Mouse (Mus musculus) CD4-positive, CD25-positive, alpha-beta regulatory T cell, adult 2 months (primary cell): ENCODE measurements around the gene Stx5a.
"Not testable (repeated sequence)": the region's sequence is repeated elsewhere in the genome, so short reads cannot be mapped to it uniquely, and the experiment has no call there.

Experiments
- DNase-seq: peaks from one replicate; pipeline ENCODE4 v3.0.0-alpha.2; 2012; ENCODE audit warnings: low read depth, low spot score

Stx5a gene

DNA sequence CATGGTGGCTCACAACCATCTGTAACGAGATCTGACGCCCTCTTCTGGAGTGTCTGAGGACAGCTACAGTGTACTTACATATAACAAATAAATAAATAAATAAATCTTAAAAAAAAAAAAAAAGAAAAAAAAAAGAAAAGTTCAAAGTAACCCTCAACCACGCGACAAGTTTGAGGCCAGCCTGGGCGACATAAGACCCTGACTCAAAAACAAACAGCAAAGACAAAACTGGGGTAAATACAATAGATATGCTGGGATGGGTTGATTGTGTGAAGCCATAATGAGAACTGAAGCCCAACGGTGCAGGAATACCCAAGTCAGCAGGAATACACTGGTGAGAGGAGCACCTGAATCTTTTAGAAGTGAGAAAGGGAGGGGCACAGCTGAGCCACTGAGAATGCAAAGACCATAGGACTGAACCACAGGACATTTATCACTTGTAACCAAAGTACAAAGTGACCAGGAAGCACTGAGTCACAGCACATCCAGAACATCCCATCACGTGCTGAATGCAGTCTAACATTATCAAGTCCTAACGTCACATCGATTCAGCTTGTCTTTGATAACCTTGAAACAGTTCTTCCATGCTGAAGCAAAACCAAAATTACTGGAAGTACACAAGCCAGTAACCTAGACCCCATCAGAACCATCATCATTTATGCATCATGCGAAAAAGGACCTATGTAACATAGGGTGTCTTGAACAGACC, 24.3 kb upstream of the Stx5a start:
- DNase-seq, result no peak

GRCm38 (mm10) chr19:8718357-8718756, 22.9 kb upstream of the Stx5a start:
- peak; percentile 90 for DNase-seq

DNA sequence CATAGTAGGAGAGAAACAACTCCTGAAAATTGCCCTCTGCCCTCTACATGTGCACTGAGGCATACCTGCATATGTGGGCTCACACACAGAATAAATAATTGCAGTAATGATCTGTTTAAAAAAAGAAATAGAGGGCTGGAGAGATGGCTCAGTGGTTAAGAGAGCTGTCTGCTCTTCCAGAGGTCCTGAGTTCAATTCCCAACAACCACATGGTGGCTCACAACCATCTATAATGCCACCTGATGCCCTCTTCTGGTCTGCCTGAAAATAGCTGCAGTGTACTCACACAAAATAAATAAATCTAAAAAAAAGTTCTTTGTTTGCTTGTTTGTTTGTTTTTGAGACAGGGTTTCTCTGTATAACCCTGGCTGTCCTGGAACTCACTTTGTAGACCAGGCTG, 22.2 kb upstream of the Stx5a start:
- peak; percentile 59 for DNase-seq

GRCm38 (mm10) chr19:8721378-8721777, 19.8 kb upstream of the Stx5a start:
- no peak for DNase-seq

DNA sequence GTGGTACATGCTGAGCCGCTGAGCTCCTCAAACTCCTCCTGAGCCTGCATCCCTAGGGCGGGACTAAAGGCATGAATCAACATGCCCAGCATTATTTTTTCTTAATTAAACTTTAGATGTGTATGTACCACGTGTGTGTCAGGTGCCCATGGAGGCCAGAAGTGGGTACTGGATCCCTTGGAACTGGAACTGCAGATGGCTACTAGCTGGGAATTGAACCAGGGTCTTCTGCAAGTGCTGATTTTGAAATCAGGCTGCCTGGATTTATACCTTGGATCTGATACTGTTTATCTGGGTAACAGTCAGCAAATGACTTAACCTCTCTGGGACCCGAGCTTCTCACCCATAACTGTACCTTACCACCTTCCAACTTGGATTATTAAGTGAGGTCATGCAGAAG, 19.2 kb upstream of the Stx5a start:
- DNase-seq, result no peak

DNA sequence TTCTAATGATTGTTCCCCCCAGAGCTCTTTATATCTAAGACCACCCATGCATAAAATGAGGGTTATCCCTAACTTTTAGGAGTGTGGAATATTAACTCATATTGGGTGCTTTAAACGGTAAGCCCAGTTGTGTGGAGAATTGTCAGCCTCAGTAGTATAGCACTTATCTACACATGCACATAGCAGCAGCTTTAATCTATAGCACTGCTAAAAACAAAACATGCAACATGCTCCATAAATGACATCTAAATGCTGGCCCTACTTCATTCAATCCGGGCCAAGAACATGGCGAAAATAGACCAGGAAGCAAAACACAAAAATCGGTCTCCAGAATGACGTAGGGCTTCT, 18.7 kb upstream of the Stx5a start:
- no peak for DNase-seq

GRCm38 (mm10) chr19:8722907-8723573, 18.2 kb upstream of the Stx5a start, which contains the start of gene Slc3a2:
Gene Slc3a2, minus strand, starts transcription at chr19:8723369.
- DNase-seq, result peak; percentile 98

GRCm38 (mm10) chr19:8723574-8724346, 17.5 kb upstream of the Stx5a start:
- peak; percentile 60 for DNase-seq

DNA sequence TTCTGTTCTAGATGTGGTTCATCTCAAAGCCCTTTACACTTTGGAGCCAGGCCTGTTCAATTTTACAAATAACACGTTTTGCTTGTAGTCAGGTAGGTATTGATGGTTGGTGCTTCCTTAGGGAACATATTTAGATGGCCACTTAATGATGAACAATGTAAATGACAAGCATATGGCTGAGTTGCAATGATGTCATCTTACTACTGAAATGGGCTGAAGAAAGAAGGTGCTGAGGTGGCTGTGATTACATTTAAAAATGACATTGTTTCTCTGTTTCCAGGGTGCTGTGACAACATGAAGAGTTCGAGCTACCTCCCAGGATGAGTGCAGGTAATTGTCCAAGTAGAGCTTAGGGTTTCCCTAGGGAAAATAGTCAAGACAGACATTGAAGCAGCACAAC, 16.8 kb upstream of the Stx5a start:
- DNase-seq, result no peak

DNA sequence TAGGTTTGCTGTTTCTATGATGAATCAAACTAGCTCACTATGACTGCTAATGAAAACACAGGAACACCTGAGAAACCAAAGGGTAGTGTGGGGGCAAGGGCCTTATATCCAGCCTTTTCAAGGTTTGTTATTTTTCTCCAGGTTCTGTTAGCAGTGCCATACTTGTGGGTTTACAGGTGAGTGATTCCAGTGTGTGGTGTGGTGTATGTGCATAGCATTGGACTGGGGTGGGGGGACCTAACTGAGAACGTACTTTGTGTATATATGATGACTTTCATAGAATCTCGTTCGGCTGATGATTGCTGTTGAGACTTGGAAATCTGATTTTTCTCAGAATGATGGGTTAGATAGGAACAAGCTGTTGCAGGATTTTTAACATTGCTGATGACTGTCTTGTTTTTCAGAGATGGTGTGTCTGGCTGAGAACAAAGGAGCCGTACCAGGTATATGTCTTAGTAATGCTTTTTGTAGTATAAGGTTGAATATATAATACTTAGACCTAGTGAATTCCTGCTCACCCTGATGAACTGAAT, 16.1 kb upstream of the Stx5a start:
- DNase-seq, result no peak

DNA sequence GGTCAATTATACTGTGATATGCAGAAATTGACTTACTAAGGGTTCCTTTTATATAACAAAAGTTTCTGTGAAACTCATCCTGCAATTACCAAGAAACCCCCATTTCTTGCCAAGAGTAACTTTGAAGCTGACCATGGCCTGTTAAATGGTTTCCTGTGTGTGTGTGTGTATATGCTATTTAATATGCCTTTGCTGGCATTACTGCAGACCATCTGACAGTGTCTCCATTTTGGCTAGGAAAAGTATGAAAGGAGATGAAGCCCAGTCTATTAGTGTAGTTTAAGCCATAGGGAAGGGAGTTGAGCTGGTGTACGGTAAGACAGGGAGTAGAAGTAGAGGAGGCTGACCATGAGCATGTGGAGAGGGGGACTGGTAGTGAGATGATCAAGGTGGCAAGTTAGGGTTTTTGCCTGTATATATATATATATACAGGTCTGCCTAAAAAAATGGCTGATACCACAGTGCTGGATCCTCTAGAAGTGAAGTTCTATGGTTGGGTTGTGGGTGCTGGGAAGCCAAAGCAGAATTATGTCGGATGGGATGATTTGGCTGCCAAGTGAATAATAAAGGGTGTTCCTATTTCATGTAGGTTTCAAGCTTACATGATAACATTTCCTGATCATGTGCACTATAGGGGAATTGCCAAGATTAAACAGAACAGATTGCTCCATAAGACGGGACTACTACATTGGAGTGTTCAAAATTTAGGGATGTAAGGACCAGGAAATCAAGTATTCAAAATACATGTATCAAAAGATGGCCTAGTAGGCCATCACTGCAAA, 14.4 kb upstream of the Stx5a start:
- DNase-seq, result no peak

GRCm38 (mm10) chr19:8727495-8728114, 13.6 kb upstream of the Stx5a start:
- DNase-seq, result no peak

- not testable (repeated sequence) for DNase-seq
Observed at GRCm38 (mm10) chr19:8728335-8729099, 12.7 kb upstream of the Stx5a start.

GRCm38 (mm10) chr19:8734334-8734733, 6.9 kb upstream of the Stx5a start:
- DNase-seq, result no peak

DNA sequence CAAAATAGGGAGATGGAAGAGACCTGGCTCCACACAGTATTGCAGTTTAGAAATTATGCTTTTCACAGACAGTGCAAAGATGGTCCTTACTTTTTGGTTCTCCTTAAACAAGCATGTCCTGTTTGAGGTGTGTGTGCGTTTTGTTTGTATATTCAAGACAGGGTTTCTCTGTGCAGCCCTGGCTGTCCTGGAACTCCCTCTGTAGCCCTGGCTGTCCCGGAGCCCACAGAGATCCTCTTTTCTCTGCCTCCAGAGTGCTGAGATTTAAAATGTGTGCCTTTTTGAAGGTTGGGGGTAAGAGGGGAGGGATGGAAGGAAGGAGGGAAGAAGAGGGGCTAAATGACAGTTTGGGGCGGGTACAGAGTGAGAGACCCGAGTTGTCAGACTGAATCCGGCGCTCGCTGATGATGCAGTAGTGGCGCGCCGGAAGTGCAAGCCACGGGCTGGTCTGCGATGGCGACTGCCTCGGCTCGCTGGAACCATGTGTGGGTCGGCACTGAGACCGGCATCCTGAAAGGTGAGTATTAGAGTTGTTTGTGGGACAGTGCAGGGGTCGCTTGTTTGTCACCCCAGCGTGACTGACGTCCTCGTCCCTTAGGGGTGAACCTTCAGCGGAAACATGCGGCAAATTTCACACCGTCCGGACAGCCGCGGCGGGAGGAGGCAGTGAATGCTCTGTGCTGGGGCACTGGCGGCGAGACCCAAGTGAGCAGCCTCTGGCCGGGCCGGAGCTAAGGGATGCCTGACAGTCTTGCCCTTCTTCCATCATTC, 5.6 kb upstream of the Stx5a start, which contains the start of gene Wdr74:
TSS of gene Wdr74 (plus strand) at position 439 of the 771 bp plus-strand sequence.
- DNase-seq, result peak; percentile 94

DNA sequence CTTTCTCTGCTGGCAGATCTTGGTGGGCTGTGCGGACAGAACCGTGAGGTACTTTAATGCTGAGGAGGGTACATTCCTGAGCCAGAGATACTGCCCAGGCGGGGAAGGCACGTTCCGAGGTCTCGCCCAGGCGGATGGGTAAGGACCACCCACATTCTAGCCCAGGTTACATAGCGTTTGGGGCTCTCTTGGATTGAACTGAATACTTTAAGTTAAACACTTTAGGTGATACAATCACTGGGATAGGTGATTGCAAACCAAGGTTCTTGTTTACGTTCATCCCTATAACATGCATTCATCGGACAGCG, 5.1 kb upstream of the Stx5a start:
- DNase-seq, result no peak

DNA sequence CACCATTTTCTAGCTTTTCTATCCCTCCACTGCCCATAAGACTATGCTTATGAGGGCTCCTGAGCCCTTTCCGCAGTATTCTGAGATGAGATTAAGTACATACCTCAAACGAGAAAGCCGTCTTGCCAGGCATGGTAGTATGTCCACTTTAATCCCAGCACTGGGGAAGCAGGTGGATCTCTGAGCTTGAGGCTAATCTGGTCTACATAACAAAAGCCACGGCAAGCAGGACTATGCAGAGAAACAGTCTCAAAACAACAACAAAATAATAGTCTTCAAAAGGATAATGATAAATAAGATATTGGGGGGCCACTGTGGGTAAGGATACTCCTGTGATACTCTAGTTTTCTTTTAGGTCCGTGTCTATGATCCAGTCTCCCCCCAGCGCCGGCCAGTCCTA, 2.3 kb upstream of the Stx5a start:
- DNase-seq, result no peak

GRCm38 (mm10) chr19:8739646-8740045, 1.6 kb upstream of the Stx5a start:
- DNase-seq, result no peak

DNA sequence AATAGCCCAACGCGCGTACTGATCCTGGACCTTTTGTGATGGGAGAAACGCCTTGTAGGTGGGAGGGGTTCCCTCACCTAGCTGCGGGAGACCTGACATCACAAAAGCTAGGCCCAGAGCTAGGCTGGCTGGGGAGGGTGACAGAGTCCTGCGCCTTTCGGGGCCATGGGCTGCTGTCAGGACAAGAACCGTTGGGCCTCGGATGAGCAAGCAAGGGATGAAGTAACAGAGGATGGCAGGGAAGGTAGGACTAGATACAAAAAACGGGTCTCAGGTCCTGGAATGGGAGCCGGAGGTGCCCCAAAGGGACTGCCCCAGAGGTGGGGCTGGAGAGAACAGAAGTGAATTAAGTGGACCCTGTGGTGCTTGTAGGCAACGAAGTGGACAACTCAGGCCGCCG, 610 bp upstream of the Stx5a start, which contains the start of gene 1700092M07Rik:
TSS of gene 1700092M07Rik (plus strand) at position 116 of the 400 bp plus-strand sequence.
- DNase-seq, result no peak

DNA sequence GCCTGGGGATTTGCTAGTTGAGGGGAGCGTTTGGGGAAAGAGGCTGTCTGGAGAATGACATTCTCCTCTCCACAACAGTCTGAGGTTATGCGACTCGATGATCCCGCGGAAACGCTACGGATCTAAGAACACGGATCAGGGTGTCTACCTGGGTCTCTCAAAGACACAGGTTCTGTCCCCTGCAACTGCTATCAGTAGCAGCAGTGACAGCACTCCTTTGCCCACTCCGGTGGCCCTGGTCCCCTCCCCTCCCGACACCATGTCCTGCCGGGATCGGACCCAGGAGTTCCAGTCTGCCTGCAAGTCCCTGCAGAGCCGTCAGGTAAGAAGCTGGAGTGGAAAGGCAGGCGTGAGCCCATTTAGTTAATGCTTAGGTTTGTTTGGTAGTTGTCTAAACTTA, 963 bp downstream of the Stx5a start:
- DNase-seq, result peak; percentile 24
